Mouse (Mus musculus) C2C12 (cell line): ENCODE measurements around the gene Bank1.

Source experiments
- CEBPB ChIP-seq: IDR thresholded peaks from one replicate; pipeline ENCODE4 v1.6.1; 2011; ENCODE audit warnings: low read depth, mild to moderate bottlenecking, control low read depth, moderate library complexity
- CTCF ChIP-seq: IDR thresholded peaks from one replicate; pipeline ENCODE4 v1.5.1; 2011; ENCODE audit not compliant: control insufficient read depth, insufficient read depth, insufficient read length
- FOSL1 ChIP-seq: IDR thresholded peaks from one replicate; pipeline ENCODE4 v1.8.0; 2011; ENCODE audit warnings: mild to moderate bottlenecking, low read length; ENCODE audit not compliant: poor library complexity, insufficient read depth, severe bottlenecking
- MAX ChIP-seq: IDR thresholded peaks from one replicate; pipeline ENCODE4 v1.6.1; 2011; ENCODE audit warnings: mild to moderate bottlenecking, control low read depth

DNA sequence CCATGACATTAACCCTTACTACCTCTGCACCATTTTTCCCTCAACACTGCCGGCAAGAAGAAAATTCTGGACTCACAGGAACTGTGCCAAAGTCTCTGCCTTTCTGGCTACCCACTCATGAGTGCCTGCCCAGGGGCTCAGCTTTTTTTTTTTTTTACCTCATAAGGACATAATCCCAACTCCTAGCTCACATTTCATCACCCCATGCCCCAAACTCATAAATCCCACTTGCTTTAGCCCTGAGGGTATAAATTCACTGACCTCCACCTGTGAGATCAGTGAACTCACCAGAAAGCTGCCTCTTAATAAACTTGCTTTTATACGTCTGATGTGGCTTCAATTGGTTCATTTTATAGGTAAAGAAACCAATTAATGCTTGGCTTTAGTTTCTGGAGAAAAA lies 28.5 kb downstream of the Bank1 start:
- TF ChIP-seq CTCF = no peak
- TF ChIP-seq MAX = no peak
- TF ChIP-seq FOSL1 = no peak
- TF ChIP-seq CEBPB = no peak
